Mouse (Mus musculus) hindlimb bud, embryonic 11.5 days (tissue): ENCODE data around the gene Nrsn2.
A peak's percentile ranks its signal among the peaks of the same experiment; 100 is the strongest.

ENCODE experiments used
- DNase-seq: peaks from one replicate; pipeline ENCODE4 v3.0.0-alpha.2; 2012; ENCODE audit warnings: low read depth, low spot score; ENCODE audit errors: extremely low spot score

Gene Nrsn2

DNA sequence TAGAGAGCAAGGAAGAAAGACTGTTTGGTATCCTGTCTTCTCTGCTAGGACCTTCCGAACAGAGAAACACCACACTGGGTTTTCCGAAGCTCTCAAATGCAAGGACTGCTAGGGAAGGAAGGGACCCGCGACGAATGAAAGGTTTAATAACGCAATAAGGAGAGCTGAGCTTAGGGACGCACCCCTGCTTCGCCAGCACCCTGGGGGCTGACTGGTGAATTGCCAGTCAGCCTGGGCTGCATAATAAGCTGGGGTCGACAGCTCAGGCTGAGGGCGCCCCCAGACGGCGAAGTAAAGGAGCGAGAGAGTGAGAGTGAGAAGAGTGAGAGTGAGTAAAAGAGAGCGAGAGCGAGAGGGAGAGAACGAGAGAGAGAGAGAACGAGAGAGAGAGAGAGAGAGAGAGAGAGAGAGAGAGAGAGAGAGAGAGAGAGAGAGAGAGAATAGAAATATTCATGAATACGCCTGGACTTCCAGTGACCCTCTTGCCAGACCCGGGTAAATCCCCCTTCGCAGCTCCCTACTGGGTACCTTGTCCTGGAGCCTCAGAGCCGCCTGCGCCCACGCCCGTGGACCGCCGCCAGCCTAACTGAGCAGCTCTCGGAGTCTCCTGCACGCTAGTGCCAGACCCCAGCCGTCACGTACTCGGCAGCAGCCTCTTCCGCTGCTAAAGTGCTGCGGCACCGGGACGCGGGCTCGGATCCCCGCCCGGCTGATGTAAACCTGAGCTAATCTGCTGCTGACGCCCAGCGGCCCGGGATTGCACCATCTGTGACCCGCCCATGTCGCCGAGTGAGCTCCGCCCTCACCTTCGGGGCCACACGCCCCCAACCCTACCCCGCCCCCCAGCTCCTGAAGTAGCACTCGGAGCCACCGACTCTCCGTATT lies 32.9 kb downstream of the Nrsn2 start, which contains the start of gene Trib3:
Trib3 (minus strand) TSS at position 704 of the 885 bp plus-strand sequence.
- peak; percentile 35 for DNase-seq

- DNase-seq = no peak
These were observed 36.7 kb downstream of the Nrsn2 start for GRCm38 (mm10) chr2:152339631-152340179.

- DNase-seq = no peak
These were observed 38.1 kb downstream of the Nrsn2 start for GRCm38 (mm10) chr2:152338319-152338718.

- no peak for DNase-seq
These were observed 38.7 kb downstream of the Nrsn2 start for GRCm38 (mm10) chr2:152337591-152338212.

DNA sequence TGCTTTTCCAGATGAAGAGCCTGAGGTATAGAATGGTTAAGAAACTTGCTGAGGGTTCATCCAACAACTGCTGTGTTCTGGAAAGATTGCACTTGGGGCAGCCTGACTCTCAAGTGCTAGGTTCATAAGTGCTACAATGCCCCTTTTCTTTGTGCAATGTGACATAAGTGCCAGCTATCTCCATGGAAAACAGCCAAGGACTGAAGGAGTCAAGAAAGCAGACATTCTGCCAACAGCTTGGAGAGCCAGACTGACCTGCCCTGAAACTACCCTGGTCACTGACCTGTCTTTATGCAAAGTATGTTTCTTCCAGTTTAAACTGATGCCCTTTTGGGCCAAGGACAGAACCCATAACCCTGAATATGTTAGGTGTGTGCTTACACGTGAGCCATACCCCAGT lies 39.6 kb downstream of the Nrsn2 start:
- no peak for DNase-seq

DNA sequence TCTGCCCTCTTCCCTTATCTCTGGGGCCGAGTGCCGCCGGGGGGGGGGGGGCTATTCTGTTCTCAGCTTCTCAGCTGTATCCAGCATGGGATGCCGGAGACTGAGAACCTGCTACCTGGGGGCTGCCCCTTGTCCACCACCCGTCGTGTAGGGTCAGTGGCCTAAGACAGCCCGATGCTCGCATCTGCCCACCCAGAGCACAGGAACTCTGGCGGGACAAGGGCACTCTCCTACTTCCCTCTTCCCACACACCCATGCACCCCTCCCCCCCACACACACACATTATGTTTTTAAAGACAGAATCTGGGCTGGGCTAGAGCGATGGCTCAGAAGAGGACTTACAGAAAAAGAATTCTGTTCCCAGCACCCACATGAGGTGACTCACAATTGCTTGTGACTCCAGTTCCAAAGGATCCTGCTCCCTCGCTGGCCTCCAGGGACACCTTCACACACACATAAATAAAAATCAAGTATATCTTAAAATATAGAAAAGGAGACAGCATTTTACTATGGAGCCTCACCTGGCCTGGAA lies 41.1 kb downstream of the Nrsn2 start:
- no peak for DNase-seq

DNA sequence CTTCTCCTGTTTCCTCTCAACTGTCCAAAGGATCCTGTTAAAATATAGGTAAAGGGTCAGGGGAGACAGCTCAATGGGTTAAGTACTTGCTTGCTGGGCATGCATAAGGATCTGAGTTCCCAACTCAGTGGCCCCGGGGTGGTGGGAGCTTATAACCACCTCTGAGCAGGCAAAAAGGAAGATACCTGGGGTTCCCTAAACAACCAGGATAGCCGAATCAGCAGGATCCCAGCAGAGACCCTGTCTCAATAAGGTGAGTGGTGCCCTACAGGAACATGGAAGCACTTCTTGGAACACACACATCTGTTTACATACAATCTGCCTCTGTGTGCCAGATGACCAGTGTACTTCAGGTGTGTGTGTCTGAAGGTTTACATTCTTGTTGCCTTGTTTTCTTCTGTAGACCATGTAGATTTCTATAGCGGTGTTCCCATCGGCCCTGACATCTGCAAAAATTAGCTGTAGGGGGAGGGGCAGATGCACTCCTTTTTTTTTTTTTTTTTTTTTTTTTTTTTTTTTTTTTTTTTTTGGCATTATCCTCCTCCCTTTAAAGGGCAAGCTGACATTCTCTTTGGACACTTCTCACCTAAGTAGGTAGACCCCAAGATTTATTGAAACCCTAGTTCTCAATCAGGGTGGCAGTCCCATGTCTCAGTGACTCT lies 43.0 kb downstream of the Nrsn2 start:
- no peak for DNase-seq

GRCm38 (mm10) chr2:152332101-152332825 lies 44.2 kb downstream of the Nrsn2 start, which contains the start of gene Rbck1:
TSS of gene Rbck1 (minus strand) at chr2:152332653.
- DNase-seq = peak; percentile 73

DNA sequence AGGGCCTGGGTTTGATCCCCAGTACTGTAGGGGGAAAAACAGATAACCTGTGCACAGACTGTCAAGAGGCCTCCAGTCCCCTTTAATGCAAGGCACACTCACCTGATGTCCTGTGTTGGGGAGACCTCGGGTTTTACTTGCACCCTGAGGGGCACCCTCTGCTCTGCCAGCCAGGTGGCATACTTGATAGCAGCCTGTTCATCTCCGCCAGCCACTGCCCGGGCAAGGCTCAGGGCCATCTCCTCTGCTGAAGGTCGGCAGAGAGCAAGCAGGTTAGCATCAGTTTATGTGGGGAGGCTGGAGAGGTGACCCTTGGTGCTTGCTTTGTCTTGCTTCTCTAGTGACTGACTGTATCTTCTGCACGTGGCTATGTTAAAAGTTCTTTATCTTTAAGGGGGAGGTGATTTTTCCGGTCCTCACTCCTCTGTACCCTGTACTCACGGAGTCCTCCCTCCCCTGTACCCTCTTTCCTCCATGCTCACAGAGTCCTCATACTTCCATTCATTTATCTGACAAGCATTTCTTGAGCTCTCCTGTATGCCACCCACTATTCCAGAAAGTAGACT lies 45.5 kb downstream of the Nrsn2 start:
- DNase-seq = no peak

GRCm38 (mm10) chr2:152327980-152328379 lies 48.5 kb downstream of the Nrsn2 start:
- no peak for DNase-seq

GRCm38 (mm10) chr2:152326654-152327053 lies 49.8 kb downstream of the Nrsn2 start:
- DNase-seq = no peak

DNA sequence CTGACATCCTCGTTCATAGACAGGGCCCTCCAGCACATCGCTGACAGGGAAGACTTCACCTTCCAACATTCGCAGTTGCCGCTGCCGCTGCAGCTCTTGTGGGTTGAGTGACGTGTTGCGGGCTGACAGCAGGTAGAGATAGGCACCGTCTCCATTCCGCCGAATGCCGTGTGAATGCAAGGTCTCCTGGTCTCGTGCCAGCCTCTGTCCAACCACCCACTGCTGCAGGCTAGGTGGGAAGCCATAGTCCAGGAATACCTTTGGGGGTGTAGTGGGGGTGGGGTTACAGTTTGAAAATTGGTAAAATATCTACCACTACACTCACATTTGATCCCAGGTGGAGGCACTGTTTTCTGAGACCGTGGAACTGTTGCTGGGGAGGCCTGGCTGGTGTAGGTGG lies 50.3 kb downstream of the Nrsn2 start:
- DNase-seq = no peak

GRCm38 (mm10) chr2:152324842-152325241 lies 51.6 kb downstream of the Nrsn2 start:
- DNase-seq = no peak

DNA sequence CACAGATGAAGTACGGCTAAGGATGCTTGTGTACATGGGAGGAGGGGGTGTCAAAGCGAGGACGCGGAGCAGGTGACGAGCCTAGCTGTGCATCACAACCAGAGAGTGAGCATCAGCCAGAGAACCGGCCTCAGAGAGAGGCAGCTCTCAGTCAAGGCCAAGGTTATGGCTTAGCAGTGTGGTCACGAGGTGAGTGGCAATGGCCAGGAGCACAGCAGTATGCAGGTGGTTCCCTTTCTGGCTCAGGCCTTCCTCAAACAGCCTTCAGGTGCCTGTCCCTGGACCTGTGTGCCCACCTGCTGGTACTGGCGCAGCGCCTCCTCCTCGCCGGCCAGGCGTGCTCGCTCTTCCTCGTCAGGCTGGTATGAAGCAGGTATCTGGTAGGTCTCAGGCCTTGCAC lies 52.5 kb downstream of the Nrsn2 start:
- DNase-seq = no peak

DNA sequence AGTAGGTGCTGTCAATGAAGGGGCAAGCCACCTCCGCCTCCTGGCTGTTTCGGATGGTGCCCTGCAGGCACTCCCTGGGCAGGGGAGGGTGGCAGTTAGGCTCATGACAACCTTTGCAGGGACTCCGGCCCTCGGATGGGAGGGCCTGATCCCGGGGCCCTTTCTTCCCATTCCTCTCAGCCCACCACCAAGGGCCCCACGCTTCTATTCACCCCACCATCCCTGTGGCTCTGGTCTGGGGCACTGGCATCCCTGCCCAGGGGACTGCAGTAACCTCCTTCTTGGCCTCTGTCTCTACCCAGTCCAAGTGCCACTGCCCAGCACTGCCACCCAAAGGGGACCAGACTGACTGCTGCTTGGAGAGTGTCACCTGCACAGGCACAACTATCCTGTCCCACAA lies 54.2 kb downstream of the Nrsn2 start:
- no peak for DNase-seq

GRCm38 (mm10) chr2:152321558-152321957 lies 54.9 kb downstream of the Nrsn2 start:
- no peak for DNase-seq
